9 mouse cellular contexts compared by ENCODE assay signal in the genomic region with DNA sequence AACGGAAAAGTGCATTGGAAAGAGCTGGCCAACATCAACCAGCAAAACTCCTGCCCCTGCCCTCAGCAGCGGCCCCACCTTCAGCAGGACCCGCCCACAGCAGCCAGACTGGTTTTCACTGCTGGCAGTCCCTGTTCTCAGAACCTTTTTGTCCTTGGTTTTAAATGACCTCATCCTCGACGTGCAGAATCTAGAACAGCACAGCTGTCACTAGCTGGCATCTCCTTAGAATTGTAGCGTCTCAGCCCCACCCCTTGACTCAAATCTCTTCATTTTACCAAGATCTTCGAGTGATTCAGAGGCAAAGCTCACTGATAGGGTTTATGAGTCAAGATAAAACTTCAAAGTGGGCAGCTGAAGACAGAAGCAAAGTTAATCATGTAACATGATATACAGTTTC. TPM values are rescaled to one million over a fixed set of nuclear protein-coding genes. Genes with fewer than 3 reads are reported as not detected.
DNase-seq lines count a peak whose midpoint lies in the region; ATAC-seq and TF ChIP-seq lines count a peak whose summit lies in the region.
"Had no signal": no experiment of that assay in that cellular context is flagged by ENCODE, and none has a peak within 500 bp of the region (broad histone marks: within the 10 kb centered on the region; RNA-seq: fewer than 3 reads in every experiment).

No protein-coding gene starts in this region.

- H3K27ac ChIP-seq in MEL (ENCODE audit: control insufficient read depth, low read depth, low read length): no peak overlapping the region
- peak overlapping the region; percentile 68 for H3K27ac ChIP-seq in heart, embryonic 11.5 days (ENCODE audit: low read depth, low read length)
- H3K27ac ChIP-seq in limb, embryonic 15.5 days: 0 out of 2 replicates have a peak overlapping the region, but pooled peaks have one; percentile 3
- H3K27ac ChIP-seq: embryonic facial prominence, embryonic 12.5 days; macrophage had no signal

- no peak for TF ChIP-seq EP300 in MEL (IDR thresholded peaks at IDR 0.05; ENCODE audit: low read depth in 1 of 2, low read length in 2 of 2)

- H3K79me3 ChIP-seq in C2C12 (ENCODE audit: low read depth): no peaks in the 10 kb centered on the region

- H3K79me2 ChIP-seq in C2C12 (ENCODE audit: control insufficient read depth, insufficient read depth) (no peaks in the 10 kb centered on the region), MEL (ENCODE audit: control insufficient read depth, insufficient read depth, low read length, poor library complexity) (no peaks in the 10 kb centered on the region)

- peak; percentile 23 for DNase-seq in MEL (ENCODE audit: low read depth, low spot score)
- no peak for DNase-seq in spleen, postnatal 10 days (ENCODE audit: low spot score in 2 of 2)
- no peak for DNase-seq in cerebellum, postnatal 10 days
- DNase-seq in c-Kit-positive CD71-positive TER-119-positive erythroid progenitor cells, embryonic 14.5 days (ENCODE audit: low spot score): no peak

- H3K4me2 ChIP-seq in heart, embryonic 11.5 days: peak overlapping the region; percentile 19; the same call in 1 of the 2 replicates
- H3K4me2 ChIP-seq in limb, embryonic 15.5 days: no peak overlapping the region
- H3K4me2 ChIP-seq: embryonic facial prominence, embryonic 12.5 days had no signal

- TF ChIP-seq CTCF in C2C12 (IDR thresholded peaks at IDR 0.05; ENCODE audit: control insufficient read depth, insufficient read depth, insufficient read length): no peak
- TF ChIP-seq CTCF in MEL (IDR thresholded peaks at IDR 0.05 in 2 of 3, conservative IDR thresholded peaks at IDR 0.05 in 1 of 3; ENCODE audit: control insufficient read depth in 1 of 3, insufficient read depth in 1 of 3, low read depth in 2 of 3, low read length in 3 of 3, poor library complexity in 1 of 3, severe bottlenecking in 1 of 3): no peak

- no peak overlapping the region for H3ac ChIP-seq in C2C12 (ENCODE audit: control insufficient read depth, insufficient read length, low read depth)

- no peak for TF ChIP-seq POLR2A in MEL (IDR thresholded peaks at IDR 0.05; ENCODE audit: control insufficient read depth in 1 of 2, insufficient read depth in 1 of 2, low read depth in 1 of 2, low read length in 2 of 2, poor library complexity in 1 of 2)

- no peak for ATAC-seq in heart, embryonic 11.5 days (replicated peaks; ENCODE audit: insufficient number of reproducible peaks, low FRiP score, low TSS enrichment)
- 0 out of 2 replicates have a peak, but pooled peaks have one; percentile 48 for ATAC-seq in limb, embryonic 15.5 days (ENCODE audit: insufficient number of reproducible peaks, low FRiP score, low TSS enrichment, low read depth)

- no peak overlapping the region for H3K9ac ChIP-seq in MEL (ENCODE audit: control insufficient read depth, low read depth, low read length, poor library complexity, severe bottlenecking)
- H3K9ac ChIP-seq in heart, embryonic 11.5 days (ENCODE audit: low read depth, low read length): no peak overlapping the region
- H3K9ac ChIP-seq in limb, embryonic 15.5 days: no peak overlapping the region
- H3K9ac ChIP-seq: embryonic facial prominence, embryonic 12.5 days had no signal

- H3K27me3 ChIP-seq in C2C12 (ENCODE audit: control insufficient read depth, insufficient read depth, insufficient read length): no peaks in the 10 kb centered on the region
- no peaks in the 10 kb centered on the region for H3K27me3 ChIP-seq in MEL (ENCODE audit: control insufficient read depth in 1 of 2, insufficient read depth in 2 of 2, low read length in 2 of 2)
- H3K27me3 ChIP-seq in heart, embryonic 11.5 days (ENCODE audit: control insufficient read depth, insufficient read depth, low read length): no peaks in the 10 kb centered on the region
- H3K27me3 ChIP-seq in limb, embryonic 15.5 days: no peaks in the 10 kb centered on the region
- H3K27me3 ChIP-seq: embryonic facial prominence, embryonic 12.5 days had no signal

- 9% methylated on average over 7 of the region's 7 CpGs for WGBS in heart, embryonic 11.5 days (ENCODE audit: insufficient replicate concordance)
- 10% methylated on average over 7 of the region's 7 CpGs for WGBS in limb, embryonic 15.5 days

- H3K36me3 ChIP-seq in C2C12 (ENCODE audit: control insufficient read depth, insufficient read depth): no peaks in the 10 kb centered on the region
- no peaks in the 10 kb centered on the region for H3K36me3 ChIP-seq in MEL (ENCODE audit: control insufficient read depth in 1 of 2, insufficient read depth in 2 of 2, low read length in 2 of 2)
- H3K36me3 ChIP-seq in heart, embryonic 11.5 days (ENCODE audit: control insufficient read depth, insufficient read depth, low read length): no peaks in the 10 kb centered on the region
- H3K36me3 ChIP-seq in limb, embryonic 15.5 days: no peaks in the 10 kb centered on the region
- H3K36me3 ChIP-seq: embryonic facial prominence, embryonic 12.5 days had no signal

- no peaks in the 10 kb centered on the region for H3K9me3 ChIP-seq in MEL (replicated peaks; ENCODE audit: insufficient read depth, low read length)
- no peaks in the 10 kb centered on the region for H3K9me3 ChIP-seq in heart, embryonic 11.5 days (replicated peaks; ENCODE audit: control insufficient read depth, low read length)
- H3K9me3 ChIP-seq in limb, embryonic 15.5 days: no peaks in the 10 kb centered on the region
- H3K9me3 ChIP-seq: embryonic facial prominence, embryonic 12.5 days had no signal

- no peak overlapping the region for H3K4me3 ChIP-seq in C2C12 (ENCODE audit: insufficient read depth, poor library complexity, severe bottlenecking)
- H3K4me3 ChIP-seq in MEL (ENCODE audit: control insufficient read depth in 1 of 2, insufficient read depth in 1 of 2, low read depth in 2 of 2, low read length in 2 of 2): no peak overlapping the region
- H3K4me3 ChIP-seq in heart, embryonic 11.5 days (ENCODE audit: low read depth, low read length): no peak overlapping the region
- H3K4me3 ChIP-seq in limb, embryonic 15.5 days: no peak overlapping the region
- H3K4me3 ChIP-seq: embryonic facial prominence, embryonic 12.5 days had no signal

- no peak for TF ChIP-seq RAD21 in MEL (IDR thresholded peaks at IDR 0.05; ENCODE audit: low read depth, low read length)

- H3K4me1 ChIP-seq in MEL (ENCODE audit: control insufficient read depth in 1 of 2, insufficient read depth in 2 of 2, low read length in 2 of 2): 0 out of 4 replicates have a peak, but pooled peaks cover 0 to 3% of the 10 kb centered on the region in 2 experiments
- peaks cover 24% of the 10 kb centered on the region for H3K4me1 ChIP-seq in heart, embryonic 11.5 days (ENCODE audit: control insufficient read depth, insufficient read depth, low read length)
- peaks cover 12% of the 10 kb centered on the region for H3K4me1 ChIP-seq in limb, embryonic 15.5 days

TF ChIP-seq in C2C12, 6 proteins besides CTCF, POLR2A, EP300 and RAD21:
- no peak for TF ChIP-seq CEBPB (IDR thresholded peaks at IDR 0.05; ENCODE audit: low read depth)
- TF ChIP-seq MYOD1 (IDR thresholded peaks at IDR 0.05; ENCODE audit: control insufficient read depth, insufficient read length, low read depth): peak; percentile 91
- no peak for TF ChIP-seq USF1 (IDR thresholded peaks at IDR 0.05; ENCODE audit: low read depth)
- TF ChIP-seq FOSL1 (IDR thresholded peaks at IDR 0.05; ENCODE audit: insufficient read depth, low read length, poor library complexity, severe bottlenecking): peak; percentile 5

TF ChIP-seq in MEL, 35 proteins besides CTCF, POLR2A, EP300 and RAD21:
- TF ChIP-seq RCOR1 (IDR thresholded peaks at IDR 0.05; ENCODE audit: low read depth, low read length): peak; percentile 53
- TF ChIP-seq KAT2A (conservative IDR thresholded peaks at IDR 0.05; ENCODE audit: low read depth, low read length): no peak

RNA-seq across cellular contexts. Expression of a gene that starts 57.8 kb away (rescaled TPM):
- polyA plus RNA-seq in C2C12 (2012; fragmentation: generic; extraction: Trizol) (11.1 TPM), MEL (2012; ENCODE audit: insufficient read depth in 1 of 2, insufficient read length in 2 of 2, low read depth in 1 of 2, low replicate concordance in 2 of 2, missing spikeins in 1 of 2) (1 to 10 TPM in 1 of 2 experiments, not detected in 1; 4.1 TPM)
- 4.5 and 4.8 TPM in 2 replicates for total RNA-seq in MEL (2012; rRNA removed)
- 49.0 and 68.1 TPM in 2 replicates for polyA plus RNA-seq in heart, embryonic 11.5 days (2014; fragmentation: Nextera tagmentation; extraction: Ambion mirVana)
- polyA plus RNA-seq in limb, embryonic 15.5 days (2015; fragmentation: Nextera tagmentation; extraction: Ambion mirVana): 42.6 and 43.7 TPM in 2 replicates
